In the genomic region with DNA sequence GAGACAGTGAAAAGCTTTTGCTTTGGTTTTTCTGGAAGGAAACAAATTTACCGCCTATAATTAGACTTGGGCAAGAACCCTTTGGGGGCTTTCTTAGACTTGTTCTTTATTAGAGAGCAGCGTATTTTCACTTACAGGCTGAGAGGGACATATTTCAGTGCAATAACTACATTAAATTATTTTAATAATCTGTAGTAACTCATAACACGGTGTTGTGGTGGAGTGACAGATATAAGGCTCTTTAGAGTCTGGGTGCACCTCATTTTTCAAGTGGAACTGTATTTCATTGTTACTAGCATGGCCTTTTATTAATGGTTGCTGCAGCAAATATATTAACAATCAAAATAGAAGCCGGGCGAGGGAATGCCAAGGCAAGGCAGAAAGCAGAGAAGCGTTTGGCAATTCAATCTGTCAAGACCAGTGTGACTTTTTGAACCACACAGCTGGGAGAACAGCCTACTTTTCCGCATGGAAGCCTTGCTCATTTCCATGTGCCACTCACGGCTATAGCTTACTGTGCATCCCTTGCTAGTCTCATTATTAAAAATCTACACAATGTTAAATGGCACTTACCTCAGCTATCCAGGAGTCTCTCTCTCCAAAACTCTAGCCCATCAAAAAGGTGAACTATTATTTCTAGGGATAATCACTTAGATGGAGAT, we compare ENCODE assay signal across 22 mouse cellular contexts. TPM values are rescaled to one million over a fixed set of nuclear protein-coding genes. Genes with fewer than 3 reads are reported as not detected.
"Had no signal": no experiment of that assay in that cellular context is flagged by ENCODE, and none has a peak within 500 bp of the region (broad histone marks: within the 10 kb centered on the region; RNA-seq: fewer than 3 reads in every experiment).

No protein-coding gene starts in this region.

- H3K4me3 ChIP-seq: layer of hippocampus, adult 2 months; left cerebral cortex, adult 2 months; limb, embryonic 12.5 days; limb, embryonic 15.5 days; lung, embryonic 15.5 days; midbrain, embryonic 12.5 days; neural tube, embryonic 13.5 days had no signal

- DNase-seq: kidney, adult 2 months; kidney, postnatal 25 days; layer of hippocampus, postnatal 36 days; left cerebral cortex, postnatal 4 days; liver, postnatal 0 days; lung, postnatal 14 days; lung, postnatal 4 days; thymus, adult 18-20 months; thymus, postnatal 36 days had no signal

- H3K9ac ChIP-seq: limb, embryonic 12.5 days; limb, embryonic 15.5 days; liver, embryonic 14.5 days; liver, postnatal 0 days; lung, embryonic 15.5 days; midbrain, embryonic 12.5 days; neural tube, embryonic 13.5 days had no signal

- H3K4me2 ChIP-seq: limb, embryonic 12.5 days; limb, embryonic 15.5 days; liver, embryonic 11.5 days; lung, embryonic 15.5 days; midbrain, embryonic 12.5 days; neural tube, embryonic 13.5 days had no signal

- H3K36me3 ChIP-seq: limb, embryonic 12.5 days; limb, embryonic 15.5 days; lung, embryonic 15.5 days; midbrain, embryonic 12.5 days; neural tube, embryonic 13.5 days had no signal

- H3K4me1 ChIP-seq: limb, embryonic 12.5 days; limb, embryonic 15.5 days; midbrain, embryonic 12.5 days; neural tube, embryonic 13.5 days had no signal

- ATAC-seq: intestine, postnatal 0 days; liver, postnatal 0 days had no signal

- H3K27ac ChIP-seq: kidney, postnatal 0 days; layer of hippocampus, adult 2 months; left cerebral cortex, adult 2 months; limb, embryonic 12.5 days; limb, embryonic 15.5 days; liver, embryonic 14.5 days; lung, embryonic 15.5 days; midbrain, embryonic 12.5 days; neural tube, embryonic 13.5 days had no signal

- H3K9me3 ChIP-seq: limb, embryonic 12.5 days; limb, embryonic 15.5 days; lung, embryonic 15.5 days; midbrain, embryonic 12.5 days; neural tube, embryonic 13.5 days had no signal

RNA-seq across cellular contexts. Expression of gene Wnt2, which starts 6.1 kb away (rescaled TPM):
- total RNA-seq: megakaryocyte progenitor cell, adult 5-6 weeks; megakaryocyte-erythroid progenitor cell, adult 5-6 weeks had no signal
